Mouse (Mus musculus) kidney, adult 2 months (tissue): Measurements from ENCODE around the gene Trappc11.

ENCODE experiments used
- CTCF ChIP-seq: fragments of 200-500 bp; conservative IDR thresholded peaks from 2 replicates; pipeline ENCODE4 v1.5.1; 2011; ENCODE audit warnings: low read depth, mild to moderate bottlenecking, control low read depth, low read length, moderate library complexity, mixed read lengths; ENCODE audit not compliant: insufficient read depth, insufficient read length
- POLR2A ChIP-seq: fragments of 200-500 bp; IDR thresholded peaks from one replicate; pipeline ENCODE4 v1.6.1; 2011; ENCODE audit warnings: low read depth, low read length, control low read depth

- TF ChIP-seq POLR2A (no peak), CTCF (no peak)
Observed at GRCm38 (mm10) chr8:47581454-47581853, 48.2 kb upstream of the Trappc11 start.
